Mouse (Mus musculus) CH12.LX (cell line): Measurements from ENCODE around the gene Fgfr2. TPM values are rescaled to one million over a fixed set of nuclear protein-coding genes. Genes with fewer than 3 reads are reported as not detected.

Experiments
- DNase-seq: peaks from one replicate; pipeline ENCODE4 v3.0.0-alpha.2; 2013; ENCODE audit errors: extremely low read depth
- H3K27ac ChIP-seq: 2 replicates; pipeline ENCODE4 v1.5.1; 2012; ENCODE audit warnings: low read depth, mild to moderate bottlenecking, control low read depth, moderate library complexity; ENCODE audit not compliant: insufficient read depth
- H3K27me3 ChIP-seq: replicated peaks from 2 replicates; pipeline ENCODE3; 2012; ENCODE audit warnings: inconsistent platforms
- H3K36me3 ChIP-seq, 2 experiments: replicated peaks in 1 of 2; 2 replicates each; pipeline versions ENCODE3 to v1.6.1; 2012; ENCODE audit warnings: inconsistent platforms in 1 of 2, low read length in 1 of 2, mild to moderate bottlenecking in 1 of 2, mixed read lengths in 1 of 2, moderate library complexity in 1 of 2; ENCODE audit not compliant: control insufficient read depth in 1 of 2, insufficient read depth in 1 of 2
- H3K4me1 ChIP-seq, 2 experiments: 2 replicates each; pipeline ENCODE4 v1.6.1; 2012; ENCODE audit warnings: inconsistent platforms in 1 of 2, moderate library complexity in 1 of 2; ENCODE audit not compliant: insufficient read depth in 2 of 2, control insufficient read depth in 1 of 2
- H3K4me2 ChIP-seq: 2 replicates; pipeline ENCODE4 v1.6.1; 2012; ENCODE audit warnings: low read depth, mild to moderate bottlenecking, control low read depth; ENCODE audit not compliant: poor library complexity, insufficient read depth, severe bottlenecking
- H3K4me3 ChIP-seq, 3 experiments: fragments of 150-350 bp in 1 of 3; sonication (generic) in 1 of 3; replicated peaks in 1 of 3; 2 replicates each; pipeline versions ENCODE3 to v1.5.1; 2011 to 2012; ENCODE audit warnings: low read depth in 2 of 3, low read length in 2 of 3, mild to moderate bottlenecking in 2 of 3, moderate library complexity in 2 of 3, control low read depth in 1 of 3, improper control_type of control experiment in 1 of 3, inconsistent platforms in 1 of 3, mixed read lengths in 1 of 3; ENCODE audit not compliant: poor library complexity in 1 of 3
- H3K79me2 ChIP-seq: replicated peaks from 2 replicates; pipeline ENCODE4 v1.6.1; 2012; ENCODE audit warnings: mild to moderate bottlenecking, moderate library complexity; ENCODE audit not compliant: control insufficient read depth, poor library complexity, insufficient read depth, severe bottlenecking; ENCODE audit errors: extremely low read depth
- H3K9ac ChIP-seq: 2 replicates; pipeline ENCODE4 v1.6.1; 2012; ENCODE audit warnings: low read depth, mild to moderate bottlenecking, control low read depth, moderate library complexity; ENCODE audit not compliant: insufficient read depth
- H3K9me3 ChIP-seq: replicated peaks from 2 replicates; pipeline ENCODE3; 2012; ENCODE audit warnings: low read length, inconsistent platforms, mixed read lengths
- BHLHE40 ChIP-seq: IDR thresholded peaks from 2 replicates; pipeline ENCODE4 v1.6.1; 2011; ENCODE audit warnings: mild to moderate bottlenecking, low read depth, low read length, improper control_type of control experiment
- CHD1 ChIP-seq: IDR thresholded peaks from 2 replicates; pipeline ENCODE4 v1.6.1; 2012; ENCODE audit warnings: low read depth, low read length, improper control_type of control experiment, inconsistent platforms
- CHD2 ChIP-seq: IDR thresholded peaks from 2 replicates; pipeline ENCODE4 v1.6.1; 2011; ENCODE audit warnings: low read length, improper control_type of control experiment
- CTCF ChIP-seq, 2 experiments: IDR thresholded peaks in 1 of 2; conservative IDR thresholded peaks in 1 of 2; 2 replicates each; pipeline ENCODE4 v1.5.1; 2011 to 2012; ENCODE audit warnings: low read depth in 2 of 2, low read length in 2 of 2, improper control_type of control experiment in 1 of 2, inconsistent platforms in 1 of 2, mild to moderate bottlenecking in 1 of 2, moderate library complexity in 1 of 2
- E2F4 ChIP-seq: IDR thresholded peaks from 2 replicates; pipeline ENCODE4 v1.6.1; 2011; ENCODE audit warnings: low read depth, low read length, improper control_type of control experiment; ENCODE audit not compliant: insufficient replicate concordance
- EP300 ChIP-seq: IDR thresholded peaks from 2 replicates; pipeline ENCODE4 v1.6.1; 2011; ENCODE audit warnings: low read length, improper control_type of control experiment
- GABPA ChIP-seq: IDR thresholded peaks from 2 replicates; pipeline ENCODE4 v1.6.1; 2012; ENCODE audit warnings: low read depth, low read length, improper control_type of control experiment, inconsistent platforms; ENCODE audit not compliant: insufficient replicate concordance
- JUN ChIP-seq: IDR thresholded peaks from 2 replicates; pipeline ENCODE4 v1.6.1; 2011; ENCODE audit warnings: low read depth, mild to moderate bottlenecking, low read length, improper control_type of control experiment, moderate library complexity; ENCODE audit not compliant: insufficient read depth
- MAFK ChIP-seq: IDR thresholded peaks from 2 replicates; pipeline ENCODE4 v1.6.1; 2011; ENCODE audit warnings: low read length, improper control_type of control experiment; ENCODE audit not compliant: insufficient replicate concordance
- MAZ ChIP-seq: IDR thresholded peaks from 2 replicates; pipeline ENCODE4 v1.6.1; 2012; ENCODE audit warnings: low read depth, mild to moderate bottlenecking, inconsistent platforms, low read length, improper control_type of control experiment, moderate library complexity
- MEF2A ChIP-seq: IDR thresholded peaks from 2 replicates; pipeline ENCODE4 v1.6.1; 2014; ENCODE audit warnings: low read depth, mild to moderate bottlenecking, inconsistent platforms, low read length, improper control_type of control experiment, borderline replicate concordance
- PAX5 ChIP-seq: IDR thresholded peaks from 2 replicates; pipeline ENCODE4 v1.6.1; 2012; ENCODE audit warnings: low read length, inconsistent platforms, mixed read lengths
- POLR2AphosphoS2 ChIP-seq: IDR thresholded peaks from 2 replicates; pipeline ENCODE4 v1.6.1; 2011; ENCODE audit warnings: low read depth, low read length, improper control_type of control experiment
- RAD21 ChIP-seq: IDR thresholded peaks from 2 replicates; pipeline ENCODE4 v1.6.1; 2011; ENCODE audit warnings: low read depth, mild to moderate bottlenecking, low read length, improper control_type of control experiment, moderate library complexity
- SMC3 ChIP-seq: IDR thresholded peaks from 2 replicates; pipeline ENCODE4 v1.6.1; 2011; ENCODE audit warnings: low read depth, low read length, improper control_type of control experiment
- TCF12 ChIP-seq: IDR thresholded peaks from 2 replicates; pipeline ENCODE4 v1.6.1; 2014; ENCODE audit warnings: low read depth, mild to moderate bottlenecking, inconsistent platforms, low read length, improper control_type of control experiment
- USF1 ChIP-seq: IDR thresholded peaks from 2 replicates; pipeline ENCODE4 v1.6.1; 2014; ENCODE audit warnings: low read depth, mild to moderate bottlenecking, inconsistent platforms, low read length, improper control_type of control experiment
- ZC3H11A ChIP-seq: IDR thresholded peaks from 2 replicates; pipeline ENCODE4 v1.6.1; 2012; ENCODE audit warnings: low read depth, mild to moderate bottlenecking, inconsistent platforms, low read length, improper control_type of control experiment
- ZKSCAN1 ChIP-seq: IDR thresholded peaks from 2 replicates; pipeline ENCODE4 v1.6.1; 2012; ENCODE audit warnings: low read depth, inconsistent platforms, low read length, improper control_type of control experiment, borderline replicate concordance
- ZNF384 ChIP-seq: IDR thresholded peaks from 2 replicates; pipeline ENCODE4 v1.6.1; 2012; ENCODE audit warnings: low read depth, low read length, improper control_type of control experiment, inconsistent platforms
- dilution Hi-C: fragments of 300-500 bp; cut with MboI; formaldehyde crosslinking; loops from 2 replicates; pipeline ENCODE4 v1.14.3; 2020; ENCODE audit warnings: low sequenced_read_pairs; ENCODE audit not compliant: extremely low pct_unique_long_range_greater_than_20kb, extremely low pct_ligation_motif_present
- in situ Hi-C: fragments of 300-500 bp; cut with MboI; formaldehyde crosslinking; loops from 3 replicates; pipeline ENCODE4 v1.14.3; 2019; ENCODE audit warnings: low sequenced_read_pairs, low pct_ligation_motif_present, low pct_unique_long_range_greater_than_20kb, mixed read lengths
- polyA plus RNA-seq: library from polyadenylated mRNA; unstranded; fragments of >175 nt; gene quantifications from 2 replicates; pipeline ENCODE4 v1.2.1, GENCODE M21; 2012; ENCODE audit warnings: low read depth; ENCODE audit not compliant: insufficient read length
- total RNA-seq, 2 experiments: library from RNA; depleted of rRNA; stranded (reverse); fragments of 300-350 nt in 1 of 2; fragments of >200 nt in 1 of 2; gene quantifications; 2 replicates each; pipeline ENCODE4 v1.2.3; 2012 to 2014

Gene Fgfr2
- total and polyA plus RNA-seq, 3 experiments, result not detected

- no peak for TF ChIP-seq USF1
- no peak for TF ChIP-seq E2F4
- no peak for TF ChIP-seq CHD2
- no peak for TF ChIP-seq CTCF (conservative IDR thresholded peaks at IDR 0.05 in 1 of 2, IDR thresholded peaks at IDR 0.05 in 1 of 2; ENCODE audit: low read depth in 2 of 2, low read length in 2 of 2)
- TF ChIP-seq TCF12, result no peak
- TF ChIP-seq JUN, result no peak
- dilution Hi-C loops, result no loop called here
- Histone ChIP-seq H3K36me3 (no peaks in the 10 kb centered on the region), H3K79me2 (no peaks in the 10 kb centered on the region), H3K4me3 (no peak overlapping the region), H3K4me1 (no peaks in the 10 kb centered on the region), H3K9me3 (no peaks in the 10 kb centered on the region), H3K4me2 (no peak overlapping the region), H3K27ac (no peak overlapping the region), H3K9ac (no peak overlapping the region), H3K27me3 (peaks cover 59% of the 10 kb centered on the region)
- no peak for DNase-seq
- in situ Hi-C loops, result no loop called here
Measured at GRCm38 (mm10) chr7:132111770-132112169, 1011.4 kb downstream of the Fgfr2 start.

- TF ChIP-seq PAX5 (no peak), SMC3 (no peak), MAZ (no peak), MAFK (no peak), BHLHE40 (no peak), ZC3H11A (no peak), GABPA (no peak), POLR2AphosphoS2 (no peak), CTCF (conservative IDR thresholded peaks at IDR 0.05 in 1 of 2, IDR thresholded peaks at IDR 0.05 in 1 of 2; ENCODE audit: low read depth in 2 of 2, low read length in 2 of 2) (no peak)
- dilution Hi-C loops (no loop called here), in situ Hi-C loops (no loop called here)
Measured at GRCm38 (mm10) chr7:132110308-132110707, 1012.8 kb downstream of the Fgfr2 start.

GRCm38 (mm10) chr7:132106891-132107290 is 1016.3 kb downstream of the Fgfr2 start:
- Histone ChIP-seq H3K27ac (no peak overlapping the region), H3K9ac (no peak overlapping the region), H3K27me3 (peaks cover 71% of the 10 kb centered on the region), H3K4me3 (no peak overlapping the region), H3K4me2 (no peak overlapping the region), H3K4me1 (no peaks in the 10 kb centered on the region), H3K36me3 (no peaks in the 10 kb centered on the region), H3K9me3 (peaks cover 6% of the 10 kb centered on the region), H3K79me2 (no peaks in the 10 kb centered on the region)
- dilution Hi-C loops, result no loop called here
- in situ Hi-C loops, result no loop called here
- DNase-seq, result no peak
- TF ChIP-seq MEF2A, result no peak
- no peak for TF ChIP-seq CTCF (conservative IDR thresholded peaks at IDR 0.05 in 1 of 2, IDR thresholded peaks at IDR 0.05 in 1 of 2; ENCODE audit: low read depth in 2 of 2, low read length in 2 of 2)
- TF ChIP-seq ZKSCAN1, result no peak
- no peak for TF ChIP-seq CHD1
- TF ChIP-seq EP300, result no peak
- no peak for TF ChIP-seq TCF12
- no peak for TF ChIP-seq PAX5
- no peak for TF ChIP-seq GABPA
- no peak for TF ChIP-seq ZNF384
- TF ChIP-seq RAD21, result no peak

More at GRCm38 (mm10) chr7:132110308-132110707, 1012.8 kb downstream of the Fgfr2 start:
- no peak overlapping the region for H3K4me2 ChIP-seq
- H3K27me3 ChIP-seq, result peaks cover 68% of the 10 kb centered on the region
- no peaks in the 10 kb centered on the region for H3K36me3 ChIP-seq
- H3K4me3 ChIP-seq, result no peak overlapping the region
- H3K9me3 ChIP-seq, result no peaks in the 10 kb centered on the region
- no peak overlapping the region for H3K27ac ChIP-seq
- no peaks in the 10 kb centered on the region for H3K4me1 ChIP-seq
- H3K79me2 ChIP-seq, result no peaks in the 10 kb centered on the region
- no peak overlapping the region for H3K9ac ChIP-seq
- no peak for DNase-seq
